Mouse (Mus musculus) heart, adult 8-10 months (tissue): ENCODE results near the gene Tmprss3. TPM values are rescaled to one million over a fixed set of nuclear protein-coding genes. Genes with fewer than 3 reads are reported as not detected.

Experiments
- DNase-seq: peaks from one replicate; pipeline ENCODE4 v3.0.0; 2022; ENCODE audit warnings: low spot score
- total RNA-seq, 4 experiments: library from RNA; stranded (reverse); gene quantifications; 2 replicates each; pipeline ENCODE4 v1.2.4; 2022

The Tmprss3 gene
- total RNA-seq, 4 experiments from 2014 or later, result not detected

- DNase-seq, result no peak
Measured at GRCm38 (mm10) chr17:31195207-31195606, 3.6 kb downstream of the Tmprss3 start.

DNA sequence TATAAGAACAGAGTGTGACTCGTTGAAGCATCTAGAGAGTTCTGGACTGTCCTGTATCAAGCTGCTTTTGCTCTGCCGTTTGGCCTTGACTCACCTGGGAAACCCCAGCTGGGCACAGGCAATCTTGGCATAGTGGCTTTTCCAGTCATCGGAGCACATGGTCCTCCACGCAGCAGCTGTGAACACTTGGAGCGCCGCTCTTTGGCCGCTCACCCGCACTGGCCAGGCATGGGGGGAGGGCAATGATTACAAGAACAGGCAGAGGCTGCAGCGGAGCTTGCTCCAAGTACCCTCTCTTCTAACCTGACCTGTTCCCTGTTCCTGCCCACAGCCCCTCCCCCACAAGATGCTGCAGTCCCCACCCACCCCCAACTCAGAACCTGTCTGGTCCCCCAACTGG, 5.4 kb downstream of the Tmprss3 start:
- DNase-seq, result no peak

DNA sequence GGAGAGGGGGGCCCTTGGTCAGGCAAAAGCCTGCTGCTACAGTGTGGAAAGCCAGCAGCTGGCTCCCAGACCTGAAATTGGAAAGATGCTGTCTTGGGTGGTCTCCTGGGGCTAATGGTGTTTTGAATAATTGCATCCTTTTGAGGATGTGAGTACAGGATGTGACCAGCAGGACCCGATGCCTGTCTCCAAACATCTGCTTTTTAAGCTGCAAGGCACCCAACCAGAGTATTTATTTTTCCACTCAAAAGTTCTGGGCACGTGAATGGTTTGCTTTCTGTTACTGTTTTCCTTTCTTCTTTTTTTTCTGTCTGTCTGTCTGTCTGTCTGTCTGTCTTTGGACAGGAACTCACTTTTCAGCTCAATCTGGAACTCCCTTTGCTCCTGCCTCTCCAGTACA, 6.1 kb downstream of the Tmprss3 start:
- no peak for DNase-seq

DNA sequence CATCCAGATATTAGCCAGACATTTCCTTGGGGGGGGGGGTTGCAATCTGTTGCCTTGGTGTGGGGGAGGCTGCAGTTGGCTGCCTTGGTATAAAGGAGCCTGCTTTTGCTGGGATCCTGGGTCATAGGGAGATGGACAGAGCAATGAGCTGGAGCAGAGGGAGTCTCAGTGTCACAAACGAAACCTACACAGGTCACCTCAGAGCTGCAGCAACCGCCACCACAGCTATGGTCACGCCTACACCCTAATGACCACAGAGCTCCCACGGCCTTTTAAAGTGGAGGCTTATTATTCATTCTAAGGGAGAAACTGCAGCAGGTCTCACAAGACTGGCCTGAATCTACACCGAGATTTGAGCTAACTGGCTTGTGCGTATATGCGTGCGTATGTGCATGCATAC, 7.0 kb downstream of the Tmprss3 start:
- no peak for DNase-seq

- peak; percentile 36 for DNase-seq
Measured at GRCm38 (mm10) chr17:31187370-31187769, 11.4 kb downstream of the Tmprss3 start.

GRCm38 (mm10) chr17:31184269-31184990, 14.3 kb downstream of the Tmprss3 start:
- DNase-seq, result no peak

DNA sequence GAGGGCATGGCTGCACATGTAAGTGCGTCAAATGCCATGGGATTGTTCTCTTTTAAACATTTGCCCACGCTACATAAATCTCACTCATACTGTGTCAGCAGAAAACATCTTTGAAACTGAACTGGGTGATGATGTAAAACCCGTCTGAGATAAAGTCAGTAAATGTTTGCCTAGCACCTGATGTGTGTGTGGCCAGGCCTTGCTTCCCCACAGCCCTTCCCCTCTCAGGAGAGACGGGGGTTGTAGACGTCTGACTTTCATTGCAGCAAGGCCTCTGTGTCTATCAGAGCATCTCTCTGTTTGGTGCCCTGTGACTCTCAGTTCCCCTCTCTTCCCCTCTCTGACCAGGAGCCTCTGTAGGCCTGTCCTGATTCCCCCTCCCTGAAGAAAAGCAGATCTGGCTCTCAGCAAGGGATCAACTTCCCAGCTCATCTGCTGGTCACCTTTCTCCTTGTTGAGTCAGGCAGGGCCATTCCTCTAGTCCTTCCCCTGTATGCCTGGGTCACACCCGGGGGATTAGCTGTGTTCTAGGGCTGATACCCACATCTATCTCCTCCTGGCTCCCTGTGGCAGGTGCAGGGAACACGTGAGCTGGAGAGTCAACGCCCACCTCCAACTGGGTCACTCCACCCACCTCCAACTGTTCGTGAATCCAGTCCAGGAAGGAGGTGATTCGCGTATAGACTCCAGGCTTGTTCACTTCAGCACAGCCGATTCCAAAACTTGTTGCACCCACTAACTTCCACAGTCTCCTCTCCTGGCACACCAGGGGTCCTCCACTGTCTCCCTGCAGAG, 15.4 kb downstream of the Tmprss3 start:
- DNase-seq, result no peak

DNA sequence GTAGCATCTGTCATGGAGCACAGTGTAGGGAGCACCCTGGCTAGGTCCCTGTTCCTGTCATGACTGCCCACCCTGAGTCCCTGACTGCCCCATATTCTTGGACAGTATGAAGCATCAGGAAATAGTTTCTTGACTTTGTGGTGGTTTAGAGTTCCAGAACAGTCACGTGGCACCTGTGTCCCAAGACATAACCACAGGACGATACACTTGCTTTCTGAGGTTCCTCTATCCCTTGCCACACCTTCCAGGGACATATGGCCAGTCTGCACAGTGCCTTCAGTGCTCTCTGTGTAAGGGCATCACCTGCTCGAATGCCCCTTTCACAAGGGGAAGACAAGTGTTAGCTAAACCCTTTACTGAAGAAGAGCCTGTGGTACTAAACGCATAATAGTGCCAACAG, 17.3 kb downstream of the Tmprss3 start:
- DNase-seq, result no peak

DNA sequence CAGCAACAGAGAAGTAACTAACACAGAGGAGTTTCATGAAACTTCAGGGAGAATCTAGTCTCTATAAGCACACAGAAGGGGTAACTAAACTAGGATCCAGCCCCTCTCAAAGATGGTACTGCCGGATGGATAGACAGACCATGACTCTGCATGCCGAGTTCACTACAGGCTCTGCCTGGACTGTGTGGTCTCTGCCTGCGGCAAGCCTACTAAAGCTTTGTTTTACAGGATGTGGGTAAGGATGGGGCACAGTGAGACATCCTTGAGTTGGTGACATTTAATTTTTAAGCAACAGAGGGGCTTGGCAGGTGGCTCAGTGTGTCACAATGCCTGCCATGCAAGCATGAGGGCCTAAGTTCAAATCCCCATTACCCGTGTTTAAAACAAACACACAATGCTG, 22.5 kb downstream of the Tmprss3 start:
- no peak for DNase-seq

DNA sequence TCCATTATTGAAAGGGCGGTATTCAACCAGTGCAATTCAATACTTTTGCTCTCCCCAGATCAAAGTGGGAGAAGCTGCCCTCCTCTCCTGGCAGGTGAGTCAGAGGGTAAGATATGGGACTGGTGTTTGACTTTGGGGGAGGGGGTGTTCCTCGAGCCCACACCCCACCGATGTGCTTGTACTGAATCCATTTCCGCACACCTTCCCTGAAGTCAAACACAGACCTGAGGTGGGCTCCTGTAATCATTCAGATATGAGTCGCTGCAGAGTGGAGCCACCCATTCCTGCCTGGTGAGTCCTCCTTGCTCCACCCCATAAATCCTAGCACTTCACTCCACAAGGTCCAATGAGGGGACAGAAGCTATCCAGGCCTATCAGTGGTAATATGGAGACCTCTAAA, 29.0 kb downstream of the Tmprss3 start:
- no peak for DNase-seq

GRCm38 (mm10) chr17:31165127-31165526, 33.6 kb downstream of the Tmprss3 start, which contains the start of gene Tff1:
Tff1 (minus strand) TSS chr17:31165277.
- DNase-seq, result no peak

DNA sequence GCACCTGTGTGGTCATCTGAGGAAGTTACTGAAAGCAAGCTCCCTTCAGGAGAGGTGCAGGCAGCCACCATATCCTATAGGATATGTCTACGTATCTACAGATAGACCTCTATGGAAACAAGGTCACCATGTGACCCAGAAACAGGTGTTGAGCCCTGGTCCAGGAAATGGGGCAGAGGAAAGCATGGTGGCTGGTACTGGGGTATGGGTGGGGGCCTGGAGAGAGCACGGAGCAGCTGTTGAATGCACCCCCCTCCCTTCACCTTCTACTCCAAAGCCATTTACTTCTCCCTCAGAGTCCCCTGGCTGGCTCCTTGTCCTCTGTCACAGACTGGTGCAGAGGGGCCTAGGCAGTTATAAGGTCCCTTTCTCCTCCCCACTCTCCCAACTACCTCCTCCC, 35.0 kb downstream of the Tmprss3 start:
- no peak for DNase-seq

GRCm38 (mm10) chr17:31162607-31163006, 36.2 kb downstream of the Tmprss3 start:
- DNase-seq, result no peak

DNA sequence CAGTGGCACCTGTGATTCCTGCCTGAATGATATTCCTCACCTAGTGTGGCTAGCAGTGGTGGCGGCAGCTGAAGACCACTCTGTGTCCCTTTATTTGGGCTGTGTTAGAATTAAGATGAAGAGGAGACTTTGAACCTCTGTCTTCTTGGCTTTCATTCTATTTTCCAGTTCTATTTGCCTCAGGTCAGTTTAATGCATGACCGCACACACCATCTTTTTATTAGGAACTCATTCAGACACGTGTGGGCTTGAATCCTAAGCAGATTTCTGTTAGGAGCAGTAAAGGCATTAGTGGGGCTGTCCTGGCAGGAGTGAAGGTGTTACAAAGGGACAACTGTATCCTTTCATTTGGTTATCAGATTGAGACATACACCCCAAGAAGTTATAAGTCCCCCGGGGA, 38.5 kb downstream of the Tmprss3 start:
- DNase-seq, result no peak

DNA sequence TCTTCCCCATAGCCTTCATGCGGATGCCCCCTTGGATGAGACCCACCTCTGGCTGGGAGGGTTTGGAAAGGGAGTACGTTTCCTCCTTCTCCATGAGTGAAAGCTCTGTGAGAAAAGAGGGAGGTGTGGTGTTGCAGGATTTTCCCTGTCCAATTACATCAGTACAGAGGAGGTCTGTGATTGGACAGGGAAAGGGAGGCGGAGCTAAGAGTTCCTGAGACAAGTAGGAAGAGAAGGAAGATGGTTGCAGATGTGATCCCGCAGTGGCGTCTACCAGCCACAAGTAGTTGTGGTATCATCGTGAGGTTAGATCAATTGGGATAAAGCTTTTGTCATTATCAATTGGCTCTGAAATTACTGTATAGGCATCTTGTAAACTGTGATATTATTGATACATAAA, 40.9 kb downstream of the Tmprss3 start:
- DNase-seq, result no peak

DNA sequence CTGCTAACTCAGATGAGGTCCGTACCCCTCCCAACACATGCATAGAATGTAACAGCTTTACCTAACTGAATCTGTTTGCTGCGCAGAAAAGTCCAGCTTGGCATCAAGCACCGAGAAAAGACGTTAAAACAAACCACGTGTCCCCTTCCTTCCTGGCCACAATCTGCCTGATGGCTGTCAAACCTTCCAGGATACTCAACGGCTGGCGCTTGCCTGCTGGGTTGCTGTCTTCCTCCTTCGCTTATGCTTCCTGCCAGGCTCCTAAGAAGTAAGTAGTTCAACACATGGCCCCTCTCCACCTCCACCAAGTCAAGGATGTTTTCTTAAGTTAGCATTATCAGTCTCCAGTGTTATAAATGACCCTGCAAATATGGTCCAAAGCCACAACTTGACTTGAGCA, 45.0 kb downstream of the Tmprss3 start:
- DNase-seq, result no peak

DNA sequence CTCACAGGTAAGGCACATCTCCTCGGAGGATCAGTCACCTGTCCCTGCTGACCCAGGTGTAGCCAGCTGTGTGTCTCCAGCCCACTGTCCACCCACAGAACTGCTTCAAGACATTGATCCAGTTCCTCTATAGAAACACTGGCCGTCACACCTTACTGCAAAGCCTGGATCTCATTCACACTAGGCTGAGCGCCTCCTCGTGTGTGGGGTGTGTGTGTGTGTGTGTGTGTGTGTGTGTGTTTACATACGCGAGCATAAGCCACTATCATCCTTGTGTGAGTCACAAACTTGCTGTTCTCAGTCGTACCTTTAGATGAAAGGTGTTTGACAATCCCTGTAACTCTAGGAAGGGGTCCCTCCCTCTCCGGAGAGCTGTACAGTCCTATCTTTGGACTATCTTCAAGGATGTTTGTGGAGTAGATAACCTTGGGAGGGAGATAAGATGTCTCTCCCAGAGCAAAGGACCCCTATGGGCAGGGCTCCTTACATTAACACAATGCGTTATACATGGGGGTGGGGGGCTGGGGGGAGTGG, 45.7 kb downstream of the Tmprss3 start:
- DNase-seq, result no peak

DNA sequence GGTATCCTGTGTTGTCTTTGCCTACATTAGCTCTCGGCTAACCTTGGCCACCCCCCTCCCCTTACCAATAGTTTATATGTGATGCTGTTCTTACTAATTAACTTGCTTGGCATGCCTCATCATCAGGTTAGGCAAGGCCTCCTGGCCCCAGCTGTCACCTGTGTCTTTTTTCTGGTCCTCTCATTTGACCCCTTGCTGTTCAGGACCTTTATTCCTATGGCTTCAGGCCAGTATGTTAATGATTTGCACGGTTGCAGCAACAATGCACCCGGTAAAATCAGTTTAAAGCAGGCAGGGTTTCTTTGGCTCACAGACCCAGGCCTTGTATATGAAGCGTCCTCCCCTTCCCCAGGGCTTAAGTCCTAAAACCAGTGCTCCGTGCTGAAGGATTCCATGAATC, 46.3 kb downstream of the Tmprss3 start:
- no peak for DNase-seq

- DNase-seq, result no peak
Measured at GRCm38 (mm10) chr17:31145998-31146397, 52.8 kb downstream of the Tmprss3 start.

GRCm38 (mm10) chr17:31144040-31145037, 54.4 kb downstream of the Tmprss3 start, which contains the start of gene Tff2:
Tff2 (minus strand) TSS chr17:31144282.
- no peak for DNase-seq

DNA sequence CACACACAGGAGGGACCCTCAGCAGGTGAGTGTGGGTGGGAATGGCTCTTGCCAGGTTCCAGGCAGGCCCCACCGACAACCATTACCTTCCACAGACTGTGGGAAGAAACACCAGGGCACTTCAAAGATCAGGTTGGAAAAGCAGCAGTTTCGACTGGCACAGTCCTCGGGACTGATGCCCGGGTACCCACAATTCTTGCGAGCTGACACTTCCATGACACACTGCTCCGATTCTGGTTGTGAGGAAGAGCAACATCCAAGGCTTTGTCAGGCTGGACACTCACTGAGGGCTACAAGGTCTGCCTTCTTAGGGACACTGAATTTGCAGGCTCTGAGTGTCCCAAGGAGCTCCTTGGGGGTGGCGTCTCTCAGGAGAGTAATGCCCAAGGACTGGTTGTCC, 56.7 kb downstream of the Tmprss3 start:
- DNase-seq, result no peak

DNA sequence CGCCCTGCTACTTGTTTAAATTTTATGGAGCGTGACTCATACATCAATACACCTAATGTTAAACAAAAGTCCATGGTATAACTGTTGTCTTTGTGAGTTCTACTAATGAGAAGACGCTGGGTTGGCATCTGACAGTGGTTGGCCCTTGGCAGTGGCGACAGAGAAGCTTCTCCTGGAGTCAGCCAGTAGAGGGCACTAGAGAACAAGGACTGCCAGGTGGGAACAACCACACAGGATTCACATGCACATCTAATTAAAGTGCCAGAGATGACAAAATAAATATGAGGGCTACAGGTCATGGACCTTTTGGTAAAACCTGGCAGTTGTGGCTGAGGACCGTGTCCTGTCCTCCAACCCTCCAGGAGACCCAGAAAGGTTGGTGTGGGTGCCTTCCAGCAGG, 60.4 kb downstream of the Tmprss3 start:
- DNase-seq, result peak; percentile 58
